Mouse (Mus musculus) thymus, postnatal 36 days (tissue): ENCODE data around the gene B4galt7.
"Not testable (repeated sequence)": the region's sequence is repeated elsewhere in the genome, so short reads cannot be mapped to it uniquely, and the experiment has no call there.

Source experiments
- DNase-seq, 2 experiments: peaks; one replicate each; pipeline ENCODE4 v3.0.0; 2022; ENCODE audit warnings: mixed read lengths in 2 of 2

Gene B4galt7

DNA sequence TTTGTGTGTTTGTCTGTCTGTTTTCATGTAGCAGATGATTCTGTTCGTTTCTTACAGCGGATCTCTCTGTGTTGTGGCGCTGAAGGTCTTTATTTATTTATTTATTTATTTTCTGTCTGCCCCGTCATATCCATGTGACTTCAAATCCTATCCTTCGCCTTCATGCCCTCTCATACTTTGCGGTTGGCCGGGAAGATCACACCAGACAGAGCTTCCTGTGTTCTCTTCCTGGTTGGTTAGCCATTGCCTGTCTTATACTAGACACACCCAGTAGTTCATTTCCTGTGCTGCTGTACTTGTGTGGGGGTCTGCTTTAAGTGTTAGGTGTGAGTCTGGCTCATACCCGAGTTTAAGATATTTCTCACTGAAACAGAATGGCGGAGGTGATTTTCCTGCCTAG lies 961 bp downstream of the B4galt7 start:
- DNase-seq, result peak; percentile 30 to 38

DNA sequence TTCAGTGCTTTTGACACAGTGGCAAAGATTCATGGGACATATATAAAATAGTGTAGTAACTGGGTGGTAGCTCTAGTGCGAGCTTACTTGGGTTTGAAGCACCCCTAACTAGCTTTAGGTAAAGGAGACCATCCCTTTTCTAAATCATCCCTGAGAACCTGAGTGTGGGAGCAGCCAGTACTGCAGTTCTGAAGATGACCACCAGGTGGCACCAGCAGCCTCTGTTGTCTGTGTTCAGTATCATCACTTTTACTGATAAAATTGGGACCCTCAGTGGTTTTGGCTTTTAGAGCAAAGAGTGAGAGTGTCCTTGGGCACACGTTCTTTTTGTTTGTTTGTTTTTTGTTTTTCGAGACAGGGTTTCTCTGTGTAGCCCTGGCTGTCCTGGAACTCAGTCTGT lies 1.9 kb downstream of the B4galt7 start:
- DNase-seq, result peak; percentile 79 to 84

DNA sequence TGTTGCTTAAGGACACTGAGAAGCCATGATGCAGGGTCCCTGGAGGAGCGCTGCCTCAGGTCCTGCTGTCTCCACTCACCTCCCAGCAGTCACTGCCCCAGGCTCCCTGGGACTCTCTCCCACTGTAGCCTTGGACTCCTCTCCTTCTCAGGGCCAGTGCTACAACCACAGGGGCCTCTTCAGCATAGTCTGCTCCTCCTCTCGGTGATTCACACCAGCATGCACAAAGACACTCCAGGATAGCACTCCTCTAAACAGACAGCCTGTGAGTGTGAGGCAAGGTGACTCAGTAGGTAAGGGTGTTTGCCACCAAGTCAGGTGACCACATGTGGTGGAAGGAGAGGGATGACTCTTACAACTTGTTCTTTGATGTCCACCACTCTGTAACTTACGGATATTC lies 4.9 kb downstream of the B4galt7 start:
- DNase-seq, result no peak

DNA sequence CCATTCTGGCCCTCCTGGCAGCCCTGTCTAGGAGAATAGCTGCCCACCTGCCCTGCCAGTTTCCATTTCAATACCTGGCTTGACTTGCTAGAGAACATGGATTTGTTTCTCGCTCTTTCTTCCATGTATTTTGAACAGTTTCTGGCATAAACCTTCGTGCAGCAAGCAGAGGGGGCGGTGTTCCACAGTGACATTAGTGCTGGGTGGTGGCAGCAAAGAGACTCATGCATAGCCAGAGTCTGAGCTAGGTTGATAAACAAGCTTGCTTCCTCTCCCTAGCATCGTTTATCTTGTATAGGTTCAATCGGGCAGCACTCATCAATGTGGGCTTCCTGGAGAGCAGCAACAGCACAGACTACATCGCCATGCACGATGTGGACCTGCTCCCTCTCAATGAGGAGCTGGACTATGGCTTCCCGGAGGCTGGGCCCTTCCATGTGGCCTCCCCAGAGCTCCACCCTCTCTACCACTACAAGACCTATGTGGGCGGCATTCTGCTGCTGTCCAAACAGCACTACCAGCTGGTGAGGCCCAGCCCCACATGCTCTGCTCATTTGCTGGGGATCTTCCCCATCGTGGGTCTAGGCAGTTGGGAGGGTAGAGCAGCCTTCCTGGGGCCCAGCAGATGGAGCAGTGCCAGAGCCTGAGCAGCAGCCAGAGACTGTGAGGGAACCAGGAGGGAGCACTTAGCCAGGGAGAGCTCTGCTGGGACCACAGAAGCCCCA lies 7.4 kb downstream of the B4galt7 start:
- DNase-seq, result no peak

DNA sequence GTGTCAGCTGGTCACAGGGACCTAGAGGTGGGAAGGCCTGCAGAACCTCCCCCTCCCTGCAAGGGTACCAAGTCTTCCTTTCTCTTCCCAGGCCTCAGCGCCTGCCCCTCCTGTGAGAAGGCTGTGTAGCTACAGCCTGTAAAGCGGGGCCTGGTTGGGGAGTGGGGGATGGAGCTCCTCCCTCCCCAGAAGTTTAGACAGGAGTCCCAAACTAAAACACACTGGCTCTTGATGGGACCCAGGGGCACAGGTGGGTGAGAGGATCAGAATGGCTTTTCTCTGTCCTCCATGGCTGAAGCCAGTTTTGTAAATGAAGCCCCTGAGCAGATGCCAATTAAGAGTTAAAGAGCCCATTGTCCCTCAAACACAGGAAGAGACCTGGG lies 7.9 kb downstream of the B4galt7 start:
- DNase-seq, result no peak

- DNase-seq, result no peak
Measured at GRCm38 (mm10) chr13:55611996-55612395, 12.3 kb downstream of the B4galt7 start.

DNA sequence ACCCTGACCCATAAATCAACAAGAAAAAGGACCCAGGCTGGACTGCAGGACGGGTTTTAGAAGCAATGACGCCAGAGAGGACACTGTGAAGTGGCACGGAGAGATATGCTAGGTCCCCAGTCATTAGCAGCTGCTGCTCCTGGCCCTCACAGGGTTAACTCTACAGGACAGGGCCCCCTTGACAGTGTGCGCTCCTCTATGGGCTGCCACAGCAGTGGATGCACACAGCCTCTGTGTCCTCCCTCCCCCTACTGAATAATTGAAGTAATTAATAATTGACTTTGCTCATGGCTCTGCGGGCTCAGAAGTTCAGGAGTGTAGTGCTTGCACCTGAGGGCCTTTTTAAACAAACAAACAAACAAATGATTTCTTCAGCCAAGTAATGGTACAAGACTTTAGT lies 13.8 kb downstream of the B4galt7 start:
- DNase-seq, result no peak

DNA sequence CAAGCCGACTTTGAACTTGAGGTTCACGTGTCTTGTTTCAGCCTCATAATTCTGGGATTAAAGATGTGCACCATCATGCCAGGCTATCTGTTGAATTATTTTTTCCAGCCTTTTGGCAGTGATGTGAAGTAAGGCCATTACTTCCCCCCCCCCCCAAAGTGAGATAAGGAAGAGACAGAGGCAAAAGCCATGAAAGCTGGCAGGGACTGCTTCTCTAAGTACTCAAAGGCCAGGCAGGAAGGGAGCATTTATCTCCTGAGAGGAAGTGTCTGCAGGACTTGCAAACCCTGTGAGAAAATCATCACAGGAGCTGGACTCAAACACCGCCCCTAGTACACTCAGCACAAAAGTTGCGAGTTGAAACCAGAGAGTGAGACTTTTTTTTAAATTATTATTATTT lies 19.6 kb downstream of the B4galt7 start:
- no peak for DNase-seq

GRCm38 (mm10) chr13:55620275-55620674 lies 20.6 kb downstream of the B4galt7 start:
- DNase-seq, result no peak

- not testable (repeated sequence) for DNase-seq
Measured at GRCm38 (mm10) chr13:55622156-55622648, 22.5 kb downstream of the B4galt7 start.

DNA sequence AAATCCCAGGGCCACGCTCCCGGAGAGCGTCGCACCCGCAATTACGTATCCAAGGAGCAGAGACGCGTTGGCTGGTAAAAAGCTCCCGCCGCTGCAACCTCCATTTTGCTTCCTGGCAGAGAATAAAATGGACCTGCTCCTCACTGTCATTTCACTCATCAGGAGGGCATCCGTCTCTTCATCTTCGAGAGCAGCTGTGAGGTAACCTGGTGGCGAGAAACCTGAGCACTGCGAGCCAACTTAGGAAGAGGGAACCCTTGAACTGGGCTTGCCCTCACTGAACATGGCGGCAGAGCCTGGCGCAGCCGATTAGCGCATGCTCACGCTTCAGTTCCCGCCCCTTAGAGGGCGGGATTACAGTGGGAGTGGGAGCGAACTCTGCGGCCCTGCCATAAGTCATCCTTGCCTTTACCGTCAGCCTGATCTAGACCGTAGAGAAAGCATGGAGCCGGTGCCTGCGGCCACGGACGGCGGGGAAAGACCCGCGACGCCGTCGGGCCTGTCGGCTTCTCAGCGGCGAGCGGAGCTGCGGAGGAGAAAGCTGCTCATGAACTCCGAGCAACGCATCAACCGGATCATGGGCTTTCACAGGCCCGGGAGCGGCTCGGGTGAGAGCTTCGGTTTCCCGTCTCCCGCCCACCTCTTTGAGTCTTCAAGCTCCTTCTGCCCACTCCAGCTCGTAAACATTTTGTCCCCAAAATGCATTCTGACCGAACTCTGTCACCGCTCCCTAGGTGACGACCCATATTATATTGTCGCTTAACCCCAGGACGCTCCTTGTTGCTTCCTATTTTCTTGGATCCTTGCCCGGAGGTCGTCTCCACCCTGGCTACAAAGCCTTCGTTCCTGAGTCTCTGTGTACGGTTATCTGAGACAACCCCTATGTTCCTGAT lies 23.2 kb downstream of the B4galt7 start, which contains the start of gene Caml:
Caml (plus strand) TSS at position 357 of the 893 bp plus-strand sequence.
- peak; percentile 85 to 89 for DNase-seq

DNA sequence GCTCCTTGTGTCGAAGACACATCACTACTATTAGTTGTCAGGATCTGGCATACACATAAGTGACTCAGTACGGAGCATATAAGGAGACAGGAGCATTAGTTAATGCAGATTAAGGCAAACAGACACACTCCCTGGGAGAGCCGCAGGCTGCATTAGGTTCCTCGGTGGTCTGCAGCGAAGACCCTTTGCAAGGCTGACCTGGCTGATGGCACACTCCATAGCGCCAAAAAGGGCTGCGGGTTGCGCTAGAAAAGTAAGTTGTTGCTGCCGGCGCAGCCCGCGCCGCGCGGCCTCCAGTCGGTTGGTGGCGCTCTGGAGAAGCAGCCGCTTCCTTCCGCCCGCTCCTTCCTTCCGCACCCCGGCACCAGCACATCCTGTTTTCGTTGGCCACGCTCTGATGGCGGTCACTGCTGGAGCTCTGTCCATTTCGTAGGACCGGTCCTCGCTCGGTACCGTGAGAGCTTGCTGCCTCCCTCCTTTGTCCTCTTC lies 35.0 kb downstream of the B4galt7 start, which contains the start of gene Ddx46:
Ddx46 (plus strand) TSS at position 389 of the 489 bp plus-strand sequence.
- peak; percentile 87 to 89 for DNase-seq

DNA sequence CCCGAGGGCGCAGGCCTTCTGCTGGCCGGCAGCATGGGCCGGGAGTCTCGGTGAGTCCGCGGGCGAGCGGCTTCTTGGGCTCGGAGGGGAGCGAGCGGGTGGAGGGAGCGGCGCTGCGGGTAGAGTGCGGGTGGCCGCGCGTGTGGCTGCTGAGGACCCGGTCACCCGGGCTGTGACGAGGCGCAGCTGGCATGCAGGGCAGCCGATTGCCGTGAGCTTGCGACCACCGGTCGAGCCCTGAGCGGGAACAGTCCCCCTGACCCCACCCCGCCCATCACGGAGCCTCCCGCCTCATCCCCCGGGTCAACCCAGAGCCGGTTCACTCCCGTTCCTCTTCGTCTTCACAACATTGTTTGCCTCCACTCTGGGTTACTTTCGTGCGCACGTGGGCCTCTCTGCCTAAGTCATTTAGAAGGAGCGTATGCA lies 35.5 kb downstream of the B4galt7 start:
- no peak for DNase-seq

- DNase-seq, result no peak
Measured at GRCm38 (mm10) chr13:55636185-55636983, 36.7 kb downstream of the B4galt7 start.

- DNase-seq, result peak; percentile 67 to 74
Measured at GRCm38 (mm10) chr13:55640480-55640879, 40.8 kb downstream of the B4galt7 start.

GRCm38 (mm10) chr13:55644525-55644924 lies 44.8 kb downstream of the B4galt7 start:
- DNase-seq, result peak; percentile 38 to 40

DNA sequence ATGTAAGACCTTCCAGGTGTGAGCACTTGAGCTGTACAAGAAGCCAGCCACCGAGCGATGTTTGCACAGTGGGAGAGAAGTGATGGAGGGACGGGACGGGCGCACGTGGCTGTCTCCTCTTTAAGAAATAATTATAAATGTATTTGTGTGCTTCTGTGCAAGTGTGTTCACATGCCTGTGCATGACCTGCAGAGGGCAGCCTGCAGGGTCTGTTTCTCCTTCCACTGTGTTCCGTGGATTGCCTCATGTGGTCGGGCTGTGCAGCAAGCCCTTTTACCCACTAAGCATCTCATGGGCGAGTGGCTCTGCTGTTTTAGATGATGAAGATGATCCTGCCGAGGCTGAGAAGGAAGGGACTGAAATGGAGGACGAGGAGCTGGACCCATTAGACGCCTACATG lies 50.4 kb downstream of the B4galt7 start:
- DNase-seq, result no peak

- DNase-seq, result no peak
Measured at GRCm38 (mm10) chr13:55650980-55651379, 51.3 kb downstream of the B4galt7 start.
